Mouse (Mus musculus): ENCODE data around the gene Tma7.

Tma7 gene

GRCm38 (mm10) chr9:109040216-109040615 lies 42.2 kb downstream of the Tma7 start:
- no peak for DNase-seq (ENCODE audit: low spot score)

- DNase-seq (ENCODE audit: low spot score) = no peak
These were observed 42.7 kb downstream of the Tma7 start for GRCm38 (mm10) chr9:109039681-109040080.

- DNase-seq (ENCODE audit: low spot score) = peak; percentile 43
These were observed 43.5 kb downstream of the Tma7 start for GRCm38 (mm10) chr9:109038901-109039364.

GRCm38 (mm10) chr9:109038086-109038895 lies 44.1 kb downstream of the Tma7 start, which contains the start of gene Shisa5:
Shisa5 (plus strand) TSS chr9:109038565.
- peak; percentile 71 for DNase-seq (ENCODE audit: low spot score)

- no peak for DNase-seq (ENCODE audit: low spot score)
These were observed 50.0 kb downstream of the Tma7 start for GRCm38 (mm10) chr9:109032435-109032834.

- no peak for DNase-seq (ENCODE audit: low spot score)
These were observed 50.7 kb downstream of the Tma7 start for GRCm38 (mm10) chr9:109031686-109032085.

- no peak for DNase-seq (ENCODE audit: low spot score)
These were observed 51.4 kb downstream of the Tma7 start for GRCm38 (mm10) chr9:109031001-109031400.

GRCm38 (mm10) chr9:109030312-109030711 lies 52.1 kb downstream of the Tma7 start:
- DNase-seq (ENCODE audit: low spot score) = no peak

GRCm38 (mm10) chr9:109028919-109029318 lies 53.5 kb downstream of the Tma7 start:
- DNase-seq (ENCODE audit: low spot score) = no peak

GRCm38 (mm10) chr9:109028421-109028820 lies 54.0 kb downstream of the Tma7 start:
- no peak for DNase-seq (ENCODE audit: low spot score)

- no peak for DNase-seq (ENCODE audit: low spot score)
These were observed 54.9 kb downstream of the Tma7 start for GRCm38 (mm10) chr9:109027521-109027920.

All from ovary, postnatal 14 days (tissue).